Mouse (Mus musculus) E14TG2a.4 (cell line): ENCODE measurements around the gene Nrm.

Experiments
- CTCF ChIP-seq: conservative IDR thresholded peaks from 2 replicates; pipeline ENCODE4 v1.5.1; 2014; ENCODE audit warnings: low read length
- NANOG ChIP-seq: IDR thresholded peaks from 2 replicates; pipeline ENCODE4 v1.6.1; 2014; ENCODE audit warnings: borderline replicate concordance, low read length, mixed read lengths
- POU5F1 ChIP-seq: IDR thresholded peaks from 2 replicates; pipeline ENCODE4 v1.6.1; 2014; ENCODE audit warnings: low read length, borderline replicate concordance

DNA sequence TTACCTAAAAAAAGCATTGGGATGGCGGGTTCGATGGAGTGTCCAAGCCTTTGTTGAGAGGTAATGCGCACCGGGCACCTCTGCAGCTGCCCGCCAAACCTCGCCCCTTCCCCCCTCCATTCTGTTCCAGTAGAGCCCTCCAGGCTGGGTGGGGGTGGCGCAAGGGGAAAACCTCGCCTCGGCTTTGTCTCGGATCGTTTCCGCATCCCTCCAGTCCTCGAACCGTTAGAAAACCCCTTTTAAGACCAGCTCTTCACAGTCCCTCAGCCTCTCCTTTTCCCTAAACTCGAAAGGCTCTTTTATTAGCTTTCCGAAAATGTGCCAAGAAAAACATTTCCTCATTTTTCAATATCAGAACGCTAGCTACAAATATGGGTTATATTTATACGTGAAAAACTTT lies 23.6 kb upstream of the Nrm start:
- TF ChIP-seq CTCF (no peak), NANOG (no peak), POU5F1 (no peak)
